21 mouse cellular contexts compared by ENCODE assay signal in genomic region chr17:30339317-30339716, GRCm38 (mm10).
A peak's percentile ranks its signal among the peaks of the same experiment; 100 is the strongest.
DNase-seq lines count a peak whose midpoint lies in the region; ATAC-seq lines count a peak whose summit lies in the region.
"Had no signal": no experiment of that assay in that cellular context is flagged by ENCODE, and none has a peak within 500 bp of the region (broad histone marks: within the 10 kb centered on the region; RNA-seq: fewer than 3 reads in every experiment).

No protein-coding gene starts in this region.

- no peak for ATAC-seq in CD4-positive, CD25-positive, alpha-beta regulatory T cell, adult 4 months
- ATAC-seq in kidney, embryonic 14.5 days (ENCODE audit: low FRiP score, low TSS enrichment), result no peak
- ATAC-seq in midbrain, embryonic 11.5 days (ENCODE audit: low FRiP score), result no peak
- no peak for ATAC-seq in midbrain, embryonic 14.5 days (ENCODE audit: low FRiP score, low TSS enrichment)
- ATAC-seq: hindbrain, postnatal 0 days had no signal

- no peak overlapping the region for H3K4me3 ChIP-seq in kidney, embryonic 14.5 days (ENCODE audit: low read length)
- H3K4me3 ChIP-seq in midbrain, embryonic 11.5 days (ENCODE audit: low read depth, low read length), result no peak overlapping the region
- no peak overlapping the region for H3K4me3 ChIP-seq in midbrain, embryonic 14.5 days (replicated peaks; ENCODE audit: low read depth, low read length)
- H3K4me3 ChIP-seq: embryonic facial prominence, embryonic 12.5 days; heart, embryonic 12.5 days; stomach, embryonic 15.5 days had no signal

- peaks cover 11% of the 10 kb centered on the region for H3K4me1 ChIP-seq in kidney, embryonic 14.5 days (ENCODE audit: control insufficient read depth, insufficient read depth, low read length)
- peaks cover 10% of the 10 kb centered on the region for H3K4me1 ChIP-seq in midbrain, embryonic 11.5 days (ENCODE audit: control insufficient read depth, insufficient read depth, low read length)
- H3K4me1 ChIP-seq in midbrain, embryonic 14.5 days (ENCODE audit: control insufficient read depth, insufficient read depth, low read length), result peaks cover 11% of the 10 kb centered on the region; the same call in 1 of the 2 replicates
- H3K4me1 ChIP-seq: stomach, embryonic 15.5 days had no signal

- H3K27ac ChIP-seq in kidney, embryonic 14.5 days (ENCODE audit: low read depth, low read length), result no peak overlapping the region
- no peak overlapping the region for H3K27ac ChIP-seq in midbrain, embryonic 11.5 days (ENCODE audit: low read depth, low read length)
- H3K27ac ChIP-seq in midbrain, embryonic 14.5 days (replicated peaks; ENCODE audit: low read depth, low read length), result no peak overlapping the region
- H3K27ac ChIP-seq: embryonic facial prominence, embryonic 12.5 days; hindbrain, postnatal 0 days; stomach, embryonic 15.5 days had no signal

- no peak overlapping the region for H3K9ac ChIP-seq in kidney, embryonic 14.5 days (ENCODE audit: low read depth, low read length)
- H3K9ac ChIP-seq in midbrain, embryonic 11.5 days (ENCODE audit: low read length), result no peak overlapping the region
- H3K9ac ChIP-seq in midbrain, embryonic 14.5 days (replicated peaks; ENCODE audit: low read length), result no peak overlapping the region
- H3K9ac ChIP-seq: embryonic facial prominence, embryonic 12.5 days; heart, embryonic 12.5 days; stomach, embryonic 15.5 days had no signal

- WGBS in kidney, embryonic 14.5 days, result 94% methylated on average over 5 of the region's 5 CpGs
- WGBS in midbrain, embryonic 11.5 days, result 94% methylated on average over 5 of the region's 5 CpGs
- 97% methylated on average over 5 of the region's 5 CpGs for WGBS in midbrain, embryonic 14.5 days

- intact Hi-C loops in left cerebral cortex, postnatal 10 days (cut with DNase I), result no loop called here

- H3K9me3 ChIP-seq in kidney, embryonic 14.5 days (ENCODE audit: control insufficient read depth, low read length), result no peaks in the 10 kb centered on the region
- H3K9me3 ChIP-seq in midbrain, embryonic 11.5 days (ENCODE audit: control insufficient read depth, low read length), result no peaks in the 10 kb centered on the region
- H3K9me3 ChIP-seq in midbrain, embryonic 14.5 days (ENCODE audit: control insufficient read depth, low read length), result no peaks in the 10 kb centered on the region
- H3K9me3 ChIP-seq: embryonic facial prominence, embryonic 12.5 days; heart, embryonic 12.5 days; stomach, embryonic 15.5 days had no signal

- DNase-seq in CD4-positive, CD25-positive, alpha-beta regulatory T cell, adult 2 months (ENCODE audit: low read depth, low spot score), result peak; percentile 25
- DNase-seq in kidney, postnatal 36 days, result peak; percentile 20 to 34
- peak; percentile 28 for DNase-seq in midbrain, embryonic 11.5 days (ENCODE audit: low spot score, missing footprints)
- DNase-seq in midbrain, embryonic 14.5 days, result no peak
- no peak for DNase-seq in left cerebral cortex, postnatal 10 days (ENCODE audit: extremely low spot score in 1 of 2, low spot score in 2 of 2)
- DNase-seq: adrenal gland, adult 2 months; cerebellum, adult 18-20 months; cerebellum, postnatal 14 days; heart, postnatal 10 days; kidney, adult 18-20 months; kidney, postnatal 10 days; lung, adult 2 months; lung, postnatal 4 days; thymus, adult 18-20 months; thymus, postnatal 36 days had no signal

- H3K36me3 ChIP-seq in kidney, embryonic 14.5 days (ENCODE audit: control insufficient read depth, insufficient read depth, low read length), result no peaks in the 10 kb centered on the region
- no peaks in the 10 kb centered on the region for H3K36me3 ChIP-seq in midbrain, embryonic 11.5 days (ENCODE audit: control insufficient read depth, insufficient read depth, low read length)
- H3K36me3 ChIP-seq in midbrain, embryonic 14.5 days (ENCODE audit: control insufficient read depth, insufficient read depth, low read length), result no peaks in the 10 kb centered on the region
- H3K36me3 ChIP-seq: embryonic facial prominence, embryonic 12.5 days; heart, embryonic 12.5 days; stomach, embryonic 15.5 days had no signal

- H3K27me3 ChIP-seq in kidney, embryonic 14.5 days (ENCODE audit: control insufficient read depth, insufficient read depth, low read length), result no peaks in the 10 kb centered on the region
- no peaks in the 10 kb centered on the region for H3K27me3 ChIP-seq in midbrain, embryonic 11.5 days (ENCODE audit: control insufficient read depth, insufficient read depth, low read length)
- H3K27me3 ChIP-seq in midbrain, embryonic 14.5 days (ENCODE audit: control insufficient read depth, insufficient read depth, low read length), result no peaks in the 10 kb centered on the region
- H3K27me3 ChIP-seq: embryonic facial prominence, embryonic 12.5 days; heart, embryonic 12.5 days; stomach, embryonic 15.5 days had no signal

- no peak overlapping the region for H3K4me2 ChIP-seq in kidney, embryonic 14.5 days (replicated peaks; ENCODE audit: low read depth, low read length)
- H3K4me2 ChIP-seq in midbrain, embryonic 11.5 days, result no peak overlapping the region
- no peak overlapping the region for H3K4me2 ChIP-seq in midbrain, embryonic 14.5 days (ENCODE audit: low read length)
- H3K4me2 ChIP-seq: embryonic facial prominence, embryonic 12.5 days; heart, embryonic 12.5 days; stomach, embryonic 15.5 days had no signal

Comparison
In these comparisons a context has a peak if more than half of its experiments do, and no peak if none do; other contexts are left out.
1. DNase-seq: peak in CD4-positive, CD25-positive, alpha-beta regulatory T cell, adult 2 months (single experiment), kidney, postnatal 36 days (2 of 2) and midbrain, embryonic 11.5 days (single experiment); none in midbrain, embryonic 14.5 days (single experiment) and left cerebral cortex, postnatal 10 days (0 of 2).